ENCODE assay signal across 30 mouse cellular contexts in the genomic region with DNA sequence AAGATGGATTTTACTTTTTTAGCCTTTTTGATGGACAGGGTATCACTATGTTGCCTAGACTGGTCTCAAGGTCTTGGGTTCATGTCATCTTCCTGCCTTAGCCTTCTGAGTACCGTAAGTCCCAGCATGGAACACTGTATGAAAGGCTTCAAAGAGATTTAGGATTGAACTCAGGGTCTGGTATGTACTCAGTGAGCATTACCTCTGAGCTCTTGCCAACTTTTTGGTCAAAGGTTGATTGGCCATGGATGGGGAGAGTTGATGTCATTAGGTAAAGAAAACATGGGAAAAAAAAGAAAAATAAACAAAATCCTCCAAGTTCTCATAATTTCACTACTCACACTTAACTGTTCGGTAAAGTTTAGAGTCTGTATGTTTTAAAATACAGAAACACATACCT.
"Had no signal": no experiment of that assay in that cellular context is flagged by ENCODE, and none has a peak within 500 bp of the region (broad histone marks: within the 10 kb centered on the region; RNA-seq: fewer than 3 reads in every experiment).

No protein-coding gene starts in this region.

- H3K36me3 ChIP-seq: limb, embryonic 10.5 days; limb, embryonic 12.5 days; limb, embryonic 13.5 days; limb, embryonic 15.5 days; liver, embryonic 13.5 days; liver, embryonic 15.5 days; lung, embryonic 15.5 days; midbrain, embryonic 10.5 days; midbrain, embryonic 12.5 days; midbrain, embryonic 13.5 days; midbrain, embryonic 15.5 days; neural tube, embryonic 12.5 days had no signal

- H3K4me3 ChIP-seq: left cerebral cortex, adult 2 months; limb, embryonic 10.5 days; limb, embryonic 12.5 days; limb, embryonic 13.5 days; limb, embryonic 15.5 days; liver, embryonic 13.5 days; liver, embryonic 15.5 days; lung, embryonic 15.5 days; megakaryocyte, embryonic 14.5 days; midbrain, embryonic 10.5 days; midbrain, embryonic 12.5 days; midbrain, embryonic 13.5 days; midbrain, embryonic 15.5 days; myocyte; neural tube, embryonic 12.5 days had no signal

- DNase-seq: layer of hippocampus, postnatal 36 days; left cerebral cortex, postnatal 4 days; liver, embryonic 13.5 days; lung, adult 18-20 months; lung, adult 2 months; lung, embryonic 14.5 days; lung, postnatal 10 days; lung, postnatal 14 days; lung, postnatal 36 days; lung, postnatal 4 days; midbrain, embryonic 14.5 days had no signal

- ATAC-seq: lung, postnatal 0 days; midbrain, embryonic 13.5 days; midbrain, embryonic 15.5 days; midbrain, embryonic 16.5 days had no signal

- H3K9ac ChIP-seq: limb, embryonic 12.5 days; limb, embryonic 13.5 days; limb, embryonic 15.5 days; liver, embryonic 13.5 days; liver, embryonic 14.5 days; liver, embryonic 15.5 days; lung, embryonic 14.5 days; lung, embryonic 15.5 days; midbrain, embryonic 12.5 days; midbrain, embryonic 13.5 days; midbrain, embryonic 15.5 days; neural tube, embryonic 12.5 days had no signal

- H3K4me1 ChIP-seq: limb, embryonic 15.5 days had no signal

- H3K27me3 ChIP-seq: limb, embryonic 12.5 days; limb, embryonic 13.5 days; limb, embryonic 15.5 days; liver, embryonic 13.5 days; liver, embryonic 15.5 days; lung, embryonic 15.5 days; megakaryocyte, embryonic 14.5 days; midbrain, embryonic 12.5 days; midbrain, embryonic 13.5 days; midbrain, embryonic 15.5 days; neural tube, embryonic 12.5 days had no signal

- H3K27ac ChIP-seq: left cerebral cortex, adult 2 months; limb, embryonic 10.5 days; limb, embryonic 12.5 days; limb, embryonic 13.5 days; limb, embryonic 15.5 days; liver, embryonic 13.5 days; liver, embryonic 14.5 days; liver, embryonic 15.5 days; lung, embryonic 15.5 days; macrophage; midbrain, embryonic 10.5 days; midbrain, embryonic 12.5 days; midbrain, embryonic 13.5 days; midbrain, embryonic 15.5 days; neural tube, embryonic 12.5 days had no signal

- H3K9me3 ChIP-seq: limb, embryonic 10.5 days; limb, embryonic 12.5 days; limb, embryonic 13.5 days; limb, embryonic 15.5 days; liver, embryonic 13.5 days; liver, embryonic 15.5 days; lung, embryonic 15.5 days; megakaryocyte, embryonic 14.5 days; midbrain, embryonic 10.5 days; midbrain, embryonic 12.5 days; midbrain, embryonic 13.5 days; midbrain, embryonic 15.5 days; neural tube, embryonic 12.5 days had no signal

- H3K4me2 ChIP-seq: limb, embryonic 12.5 days; limb, embryonic 13.5 days; limb, embryonic 15.5 days; liver, embryonic 13.5 days; liver, embryonic 15.5 days; lung, embryonic 14.5 days; lung, embryonic 15.5 days; midbrain, embryonic 11.5 days; midbrain, embryonic 12.5 days; midbrain, embryonic 13.5 days; midbrain, embryonic 15.5 days; neural tube, embryonic 12.5 days had no signal
